Mouse (Mus musculus) spleen, postnatal 10 days (tissue): ENCODE results near the gene Sgk1.

Experiments used
- DNase-seq, 2 experiments: peaks; one replicate each; pipeline ENCODE4 v3.0.0; 2021 to 2022; ENCODE audit warnings: low spot score in 2 of 2

Gene Sgk1

GRCm38 (mm10) chr10:22000491-22001306 is 118.7 kb downstream of the Sgk1 start:
- DNase-seq: no peak

- DNase-seq: no peak
These were observed 119.6 kb downstream of the Sgk1 start for GRCm38 (mm10) chr10:22001621-22002020.

- DNase-seq: no peak
These were observed 122.8 kb downstream of the Sgk1 start for GRCm38 (mm10) chr10:22004763-22005162.

GRCm38 (mm10) chr10:22007160-22007801 is 125.3 kb downstream of the Sgk1 start:
- DNase-seq: no peak

- DNase-seq: peak in 1 of 2 experiments; percentile 46
These were observed 125.8 kb downstream of the Sgk1 start for GRCm38 (mm10) chr10:22007802-22008172.

GRCm38 (mm10) chr10:22010088-22010818 is 128.3 kb downstream of the Sgk1 start:
- DNase-seq: peak; percentile 70 to 86

GRCm38 (mm10) chr10:22017469-22018159 is 135.6 kb downstream of the Sgk1 start:
- no peak for DNase-seq

GRCm38 (mm10) chr10:22018618-22019017 is 136.6 kb downstream of the Sgk1 start:
- DNase-seq: no peak

GRCm38 (mm10) chr10:22034303-22034702 is 152.3 kb downstream of the Sgk1 start:
- DNase-seq: peak in 1 of 2 experiments; percentile 27

- DNase-seq: peak; percentile 21 to 55
These were observed 154.3 kb downstream of the Sgk1 start for GRCm38 (mm10) chr10:22036256-22036655.
